In the genomic region with DNA sequence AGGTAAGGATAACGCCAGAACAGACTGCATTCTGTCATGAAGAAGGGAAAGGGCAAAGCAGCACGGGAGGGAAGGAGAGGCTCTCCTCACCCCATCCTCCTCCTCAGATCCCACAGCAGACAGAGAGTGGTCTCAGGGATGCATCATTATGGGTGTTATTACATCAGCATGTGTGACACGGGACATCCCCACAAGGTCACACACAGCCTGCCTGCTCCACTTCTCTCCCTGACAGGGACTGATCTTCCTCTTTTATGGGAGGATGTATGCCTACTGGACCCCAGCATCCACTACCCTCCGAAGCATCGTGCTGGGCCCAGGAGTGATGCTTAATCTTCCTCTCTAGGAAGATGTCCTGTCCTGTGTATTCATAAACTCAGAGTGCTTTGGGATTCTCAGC, we compare ENCODE assay signal across 26 mouse cellular contexts. TPM values are rescaled to one million over a fixed set of nuclear protein-coding genes. Genes with fewer than 3 reads are reported as not detected.
"Had no signal": no experiment of that assay in that cellular context is flagged by ENCODE, and none has a peak within 500 bp of the region (broad histone marks: within the 10 kb centered on the region; RNA-seq: fewer than 3 reads in every experiment).

No protein-coding gene starts in this region.

- H3K36me3 ChIP-seq: kidney, embryonic 15.5 days; limb, embryonic 10.5 days; limb, embryonic 13.5 days; liver, embryonic 12.5 days; liver, embryonic 15.5 days; lung, embryonic 15.5 days; midbrain, embryonic 12.5 days; neural tube, embryonic 13.5 days; stomach, embryonic 15.5 days had no signal

- DNase-seq: kidney, adult 11 months; kidney, adult 8-10 months; kidney, postnatal 25 days; layer of hippocampus, postnatal 36 days; liver; lung, adult 18-20 months; lung, postnatal 10 days; lung, postnatal 36 days; retina, postnatal 1 day; right cerebral cortex, postnatal 25 days; spleen, adult 18-20 months; thymus, postnatal 25 days had no signal

- H3K4me2 ChIP-seq: kidney, embryonic 15.5 days; limb, embryonic 13.5 days; liver, embryonic 12.5 days; liver, embryonic 15.5 days; lung, embryonic 15.5 days; midbrain, embryonic 12.5 days; neural tube, embryonic 13.5 days; stomach, embryonic 15.5 days had no signal

- H3K27me3 ChIP-seq: kidney, embryonic 15.5 days; limb, embryonic 13.5 days; liver, embryonic 12.5 days; liver, embryonic 15.5 days; lung, embryonic 15.5 days; midbrain, embryonic 12.5 days; stomach, embryonic 15.5 days had no signal

- H3K9ac ChIP-seq: kidney, embryonic 15.5 days; limb, embryonic 13.5 days; liver, embryonic 12.5 days; liver, embryonic 15.5 days; lung, embryonic 15.5 days; midbrain, embryonic 12.5 days; neural tube, embryonic 13.5 days; stomach, embryonic 15.5 days had no signal

- H3K4me1 ChIP-seq: liver, embryonic 12.5 days; liver, embryonic 15.5 days; megakaryocyte, embryonic 14.5 days had no signal

- H3K4me3 ChIP-seq: kidney, embryonic 15.5 days; layer of hippocampus, adult 2 months; limb, embryonic 10.5 days; limb, embryonic 13.5 days; liver, embryonic 12.5 days; liver, embryonic 15.5 days; lung, embryonic 15.5 days; megakaryocyte, embryonic 14.5 days; midbrain, embryonic 12.5 days; myocyte; neural tube, embryonic 13.5 days; stomach, embryonic 15.5 days had no signal

- ATAC-seq: liver, embryonic 12.5 days had no signal

- H3K9me3 ChIP-seq: kidney, embryonic 15.5 days; limb, embryonic 10.5 days; limb, embryonic 13.5 days; liver, embryonic 12.5 days; liver, embryonic 15.5 days; lung, embryonic 15.5 days; megakaryocyte, embryonic 14.5 days; midbrain, embryonic 12.5 days; neural tube, embryonic 13.5 days; stomach, embryonic 15.5 days had no signal

- H3K27ac ChIP-seq: kidney, embryonic 15.5 days; layer of hippocampus, adult 2 months; limb, embryonic 10.5 days; limb, embryonic 13.5 days; liver, embryonic 12.5 days; liver, embryonic 15.5 days; lung, embryonic 15.5 days; midbrain, embryonic 12.5 days; neural tube, embryonic 13.5 days; stomach, embryonic 15.5 days had no signal

RNA-seq across cellular contexts. Expression of gene Cdh5, which starts 41.5 kb away (rescaled TPM):
- total RNA-seq: monocyte, adult 5-6 weeks; neutrophil, adult 5-6 weeks had no signal
